Mouse (Mus musculus) hindbrain, embryonic 15.5 days (tissue): ENCODE results near the gene Ccdc150. TPM values are rescaled to one million over a fixed set of nuclear protein-coding genes. Genes with fewer than 3 reads are reported as not detected.

Experiments used
- ATAC-seq: fragments of 200-750 bp; cut with Nextera tagmentation; 2 replicates; pipeline ENCODE4 v1.8.0; 2017; ENCODE audit warnings: low read depth, moderate number of reproducible peaks, moderate TSS enrichment; ENCODE audit not compliant: low FRiP score
- H3K27ac ChIP-seq: fragments of 300-500 bp; sonication (generic); replicated peaks from 2 replicates; pipeline ENCODE4 v1.5.1; 2015; ENCODE audit warnings: mild to moderate bottlenecking, inconsistent platforms
- H3K27me3 ChIP-seq: fragments of 300-500 bp; sonication (generic); 2 replicates; pipeline ENCODE4 v1.6.1; 2015; ENCODE audit warnings: control low read depth, inconsistent platforms
- H3K36me3 ChIP-seq: fragments of 300-500 bp; sonication (generic); 2 replicates; pipeline ENCODE4 v1.6.1; 2015; ENCODE audit warnings: control low read depth, inconsistent platforms
- H3K4me1 ChIP-seq: fragments of 300-500 bp; sonication (generic); replicated peaks from 2 replicates; pipeline ENCODE4 v1.6.1; 2015; ENCODE audit warnings: control low read depth, inconsistent platforms
- H3K4me2 ChIP-seq: fragments of 300-500 bp; sonication (generic); 2 replicates; pipeline ENCODE4 v1.6.1; 2015; ENCODE audit warnings: moderate library complexity, mild to moderate bottlenecking, inconsistent platforms
- H3K4me3 ChIP-seq: fragments of 300-500 bp; sonication (generic); 2 replicates; pipeline ENCODE4 v1.5.1; 2015; ENCODE audit warnings: mild to moderate bottlenecking, inconsistent platforms
- H3K9ac ChIP-seq: fragments of 300-500 bp; sonication (generic); 2 replicates; pipeline ENCODE4 v1.6.1; 2015; ENCODE audit warnings: inconsistent platforms
- H3K9me3 ChIP-seq: fragments of 300-500 bp; sonication (generic); 2 replicates; pipeline ENCODE4 v1.6.1; 2016; ENCODE audit warnings: control low read depth, inconsistent platforms
- WGBS: fragments of 180-500 bp; shearing (Covaris S2); methylation state at CpG from one replicate; pipeline ENCODE4 v1.1.7; 2015; 5-methylcytosine and 5-hydroxymethylcytosine counted together
- polyA plus RNA-seq: library from polyadenylated mRNA; unstranded; fragments of >200 nt; fragmentation: Nextera tagmentation; extraction: Ambion mirVana; gene quantifications from 2 replicates; pipeline ENCODE4 v1.2.1, GENCODE M21; 2015

The Ccdc150 gene
- 0.17 and 0.37 TPM in 2 replicates for polyA plus RNA-seq

DNA sequence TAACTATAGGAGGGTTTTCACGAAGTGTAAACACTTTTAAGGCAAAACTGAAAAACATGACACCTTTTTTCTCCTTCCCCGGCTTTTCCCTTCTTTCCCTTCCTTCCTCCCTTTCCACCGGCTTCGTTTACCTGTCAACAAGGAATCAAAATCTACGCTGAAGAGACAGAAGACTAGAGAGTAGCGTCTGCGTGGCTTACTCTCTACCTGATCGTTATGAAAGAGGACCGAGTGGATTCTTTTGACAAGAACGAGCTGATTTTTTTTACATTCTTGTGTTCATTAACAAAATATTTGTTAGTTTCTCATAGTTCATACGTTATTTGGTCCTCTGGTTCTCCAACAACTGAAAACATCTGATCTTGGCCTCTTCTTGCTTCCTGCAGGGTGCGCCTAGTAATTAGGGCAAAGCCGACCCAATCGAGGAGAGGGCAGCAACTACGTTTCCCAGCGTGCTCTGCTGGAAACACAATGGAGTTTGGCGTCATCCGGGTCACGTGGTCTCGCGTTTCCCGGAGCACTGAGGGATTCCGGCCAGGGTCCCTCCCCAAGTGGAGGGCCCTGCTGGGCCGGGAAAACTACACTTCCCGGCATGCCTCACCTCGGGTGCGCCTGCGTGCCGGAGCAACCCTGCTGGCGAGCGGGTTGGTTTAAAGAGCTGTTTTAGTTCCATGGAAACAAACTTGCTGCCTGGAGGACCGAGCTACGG lies at the start of gene Ccdc150:
Ccdc150 (plus strand) TSS at position 526 of the 709 bp plus-strand sequence.
- Histone ChIP-seq H3K27me3 (no peaks in the 10 kb centered on the region), H3K36me3 (no peaks in the 10 kb centered on the region), H3K27ac (no peak within 1 kb of the TSS), H3K9me3 (no peaks in the 10 kb centered on the region), H3K4me2 (peak within 1 kb of the TSS; percentile 85), H3K4me3 (peak within 1 kb of the TSS; percentile 55), H3K4me1 (peaks cover 6% of the 10 kb centered on the region), H3K9ac (peak within 1 kb of the TSS; percentile 21; the same call in 1 of the 2 replicates)
- peak; percentile 100 for ATAC-seq
- 16% methylated on average over 33 of the region's 33 CpGs for WGBS

DNA sequence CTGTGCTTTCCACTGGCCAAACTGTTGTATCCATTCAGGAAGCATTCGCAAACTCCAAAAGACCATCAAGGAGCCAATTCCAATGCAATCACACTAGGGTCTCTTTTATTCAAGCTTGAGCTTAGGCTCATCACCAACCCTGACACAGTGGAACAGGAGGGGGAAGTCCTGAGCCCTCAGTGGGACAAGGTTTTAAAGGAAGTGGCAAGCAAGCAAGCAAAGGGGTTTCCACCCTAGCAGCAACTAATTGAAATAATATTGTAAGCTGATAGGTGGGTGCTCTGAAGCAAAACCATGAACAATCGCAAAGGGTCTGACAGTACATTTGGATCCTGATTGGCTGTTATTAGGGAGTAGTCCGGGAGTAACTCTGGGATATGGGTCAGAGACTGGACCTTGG lies 30.2 kb upstream of the Ccdc150 start:
- WGBS = 93% methylated on average over 3 of the region's 3 CpGs
- Histone ChIP-seq H3K4me1 (no peaks in the 10 kb centered on the region), H3K27me3 (no peaks in the 10 kb centered on the region), H3K9ac (no peak overlapping the region), H3K4me2 (no peak overlapping the region), H3K36me3 (no peaks in the 10 kb centered on the region), H3K9me3 (no peaks in the 10 kb centered on the region), H3K4me3 (no peak overlapping the region), H3K27ac (no peak overlapping the region)
- ATAC-seq = no peak

GRCm38 (mm10) chr1:54242722-54243121 lies 7.8 kb upstream of the Ccdc150 start:
- H3K4me3 ChIP-seq = no peak overlapping the region
- no peaks in the 10 kb centered on the region for H3K9me3 ChIP-seq
- H3K36me3 ChIP-seq = no peaks in the 10 kb centered on the region
- no peak overlapping the region for H3K27ac ChIP-seq
- WGBS = 93% methylated on average over 4 of the region's 4 CpGs
- no peaks in the 10 kb centered on the region for H3K27me3 ChIP-seq
- ATAC-seq = no peak
- no peak overlapping the region for H3K4me2 ChIP-seq
- no peak overlapping the region for H3K9ac ChIP-seq
- H3K4me1 ChIP-seq = no peaks in the 10 kb centered on the region

DNA sequence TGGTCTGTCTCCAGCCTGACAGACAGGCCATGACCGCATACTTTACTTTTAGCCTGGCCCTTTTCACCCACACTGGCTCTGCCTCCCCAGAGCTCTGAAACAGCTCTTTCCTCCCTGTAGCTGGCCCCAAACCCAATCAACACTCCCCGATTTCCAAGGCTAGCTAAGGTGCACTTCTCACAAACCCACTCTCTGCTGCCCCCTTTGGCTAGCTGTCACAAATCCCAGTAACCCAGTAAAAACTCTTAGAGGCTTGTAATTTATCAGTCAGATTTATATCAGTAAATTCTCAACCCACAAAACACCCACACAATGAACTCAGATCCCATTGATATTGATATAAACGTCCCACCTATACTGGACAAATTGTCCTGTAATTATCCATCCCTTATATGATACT lies 25.1 kb downstream of the Ccdc150 start:
- Histone ChIP-seq H3K27ac (no peak overlapping the region), H3K4me3 (no peak overlapping the region), H3K9me3 (no peaks in the 10 kb centered on the region), H3K4me2 (no peak overlapping the region), H3K36me3 (no peaks in the 10 kb centered on the region), H3K4me1 (no peaks in the 10 kb centered on the region), H3K27me3 (no peaks in the 10 kb centered on the region), H3K9ac (no peak overlapping the region)
- 58% methylated on average over 3 of the region's 3 CpGs for WGBS
- no peak for ATAC-seq

DNA sequence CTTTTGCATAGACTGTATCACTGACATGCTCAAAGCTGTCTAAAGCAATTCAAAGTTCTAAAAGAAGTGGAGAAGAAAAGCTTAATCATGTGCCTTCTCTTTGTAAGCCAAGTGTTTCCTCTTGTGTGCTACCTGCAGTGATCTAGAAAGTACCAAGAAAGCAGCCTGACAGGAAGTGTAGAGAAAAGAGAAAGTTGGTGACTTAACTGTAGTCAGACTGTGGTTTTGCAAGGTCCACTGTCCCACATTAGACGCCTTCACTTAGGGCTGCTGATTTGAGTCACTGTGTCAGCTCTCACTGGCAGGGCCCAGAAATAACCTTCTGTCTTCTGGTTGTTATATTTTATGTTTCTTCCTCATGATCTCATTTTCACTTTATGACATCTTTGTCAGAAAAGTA lies 29.1 kb downstream of the Ccdc150 start:
- no peak overlapping the region for H3K4me2 ChIP-seq
- H3K27me3 ChIP-seq = no peaks in the 10 kb centered on the region
- no peak overlapping the region for H3K27ac ChIP-seq
- H3K4me3 ChIP-seq = no peak overlapping the region
- no peaks in the 10 kb centered on the region for H3K36me3 ChIP-seq
- no peaks in the 10 kb centered on the region for H3K9me3 ChIP-seq
- no peak for ATAC-seq
- H3K4me1 ChIP-seq = no peaks in the 10 kb centered on the region
- WGBS = 97% methylated on average over 1 of the region's 1 CpGs
- H3K9ac ChIP-seq = no peak overlapping the region

- no peaks in the 10 kb centered on the region for H3K9me3 ChIP-seq
- no peak overlapping the region for H3K27ac ChIP-seq
- H3K4me1 ChIP-seq = no peaks in the 10 kb centered on the region
- WGBS = 84% methylated on average over 3 of the region's 3 CpGs
- no peaks in the 10 kb centered on the region for H3K27me3 ChIP-seq
- no peak for ATAC-seq
- H3K4me2 ChIP-seq = no peak overlapping the region
- H3K4me3 ChIP-seq = no peak overlapping the region
- H3K36me3 ChIP-seq = no peaks in the 10 kb centered on the region
- no peak overlapping the region for H3K9ac ChIP-seq
Measured at GRCm38 (mm10) chr1:54280651-54281050, 30.2 kb downstream of the Ccdc150 start.

- no peak overlapping the region for H3K4me2 ChIP-seq
- ATAC-seq = no peak
- no peaks in the 10 kb centered on the region for H3K4me1 ChIP-seq
- H3K27me3 ChIP-seq = no peaks in the 10 kb centered on the region
- H3K27ac ChIP-seq = no peak overlapping the region
- 68% methylated on average over 2 of the region's 2 CpGs for WGBS
- H3K9me3 ChIP-seq = no peaks in the 10 kb centered on the region
- no peaks in the 10 kb centered on the region for H3K36me3 ChIP-seq
- no peak overlapping the region for H3K4me3 ChIP-seq
- no peak overlapping the region for H3K9ac ChIP-seq
Measured at GRCm38 (mm10) chr1:54306404-54306803, 55.9 kb downstream of the Ccdc150 start.

GRCm38 (mm10) chr1:54326647-54327046 lies 76.2 kb downstream of the Ccdc150 start:
- Histone ChIP-seq H3K36me3 (no peaks in the 10 kb centered on the region), H3K27ac (no peak overlapping the region), H3K4me3 (no peak overlapping the region), H3K4me2 (no peak overlapping the region), H3K9me3 (no peaks in the 10 kb centered on the region), H3K4me1 (no peaks in the 10 kb centered on the region), H3K27me3 (no peaks in the 10 kb centered on the region), H3K9ac (no peak overlapping the region)
- no peak for ATAC-seq
- 93% methylated on average over 2 of the region's 2 CpGs for WGBS

DNA sequence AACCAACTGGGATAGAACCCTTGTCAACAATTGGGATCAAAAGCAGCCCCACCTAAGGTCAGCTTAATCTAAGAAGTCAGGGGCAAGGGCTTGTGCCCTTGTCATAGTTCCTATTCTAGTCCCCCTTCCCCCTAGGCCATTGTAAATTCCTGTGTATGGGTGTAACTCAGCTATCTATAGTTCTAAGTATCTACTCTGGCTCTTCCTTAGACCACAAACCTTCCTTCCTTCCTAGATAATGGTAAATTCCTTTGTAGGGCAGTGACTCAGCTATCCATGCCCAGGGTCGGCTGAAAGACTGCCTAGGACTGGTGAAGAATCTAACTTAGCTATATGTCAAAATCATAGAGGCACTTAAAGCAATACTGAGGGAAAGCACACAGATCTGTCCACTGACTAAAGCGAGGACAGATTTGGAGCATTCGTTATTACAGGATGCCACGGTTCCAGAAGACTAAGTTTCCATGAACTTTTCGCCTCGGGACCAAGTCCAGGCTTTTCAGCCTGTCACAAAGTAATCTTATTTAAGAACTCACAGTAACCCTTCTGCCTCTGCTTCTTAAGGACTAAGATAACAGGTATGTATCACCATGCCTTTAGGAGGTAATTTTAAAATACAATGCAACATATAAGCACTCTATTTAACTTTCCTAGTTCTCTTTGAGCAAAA lies 77.5 kb downstream of the Ccdc150 start:
- WGBS = 93% methylated on average over 6 of the region's 6 CpGs
- H3K36me3 ChIP-seq = no peaks in the 10 kb centered on the region
- H3K9ac ChIP-seq = no peak overlapping the region
- H3K27ac ChIP-seq = no peak overlapping the region
- H3K27me3 ChIP-seq = no peaks in the 10 kb centered on the region
- H3K4me2 ChIP-seq = no peak overlapping the region
- H3K4me1 ChIP-seq = no peaks in the 10 kb centered on the region
- H3K4me3 ChIP-seq = no peak overlapping the region
- H3K9me3 ChIP-seq = no peaks in the 10 kb centered on the region
- ATAC-seq = no peak

DNA sequence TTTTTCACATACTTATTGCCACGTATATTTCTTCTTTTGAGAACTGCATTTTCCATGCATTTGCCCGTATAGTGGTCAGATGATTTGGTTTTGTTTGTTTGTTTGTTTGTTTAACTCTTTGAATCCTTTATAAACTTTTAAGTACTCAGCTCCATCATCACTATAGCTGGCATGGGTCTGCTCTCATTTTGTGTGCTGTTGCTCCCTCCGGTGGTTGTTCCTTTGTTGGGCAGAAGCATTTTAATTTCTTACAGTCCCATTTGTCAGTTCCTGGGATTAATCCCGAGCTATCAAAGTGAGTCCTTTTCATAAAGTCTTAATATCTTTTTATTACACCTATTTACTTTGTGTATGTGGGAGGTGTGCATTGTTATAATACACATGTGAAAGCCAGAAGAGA lies 82.5 kb downstream of the Ccdc150 start:
- no peaks in the 10 kb centered on the region for H3K27me3 ChIP-seq
- no peak overlapping the region for H3K9ac ChIP-seq
- no peak overlapping the region for H3K4me3 ChIP-seq
- no peak for ATAC-seq
- 61% methylated on average over 4 of the region's 4 CpGs for WGBS
- no peaks in the 10 kb centered on the region for H3K4me1 ChIP-seq
- H3K36me3 ChIP-seq = no peaks in the 10 kb centered on the region
- no peak overlapping the region for H3K27ac ChIP-seq
- no peak overlapping the region for H3K4me2 ChIP-seq
- H3K9me3 ChIP-seq = no peaks in the 10 kb centered on the region

DNA sequence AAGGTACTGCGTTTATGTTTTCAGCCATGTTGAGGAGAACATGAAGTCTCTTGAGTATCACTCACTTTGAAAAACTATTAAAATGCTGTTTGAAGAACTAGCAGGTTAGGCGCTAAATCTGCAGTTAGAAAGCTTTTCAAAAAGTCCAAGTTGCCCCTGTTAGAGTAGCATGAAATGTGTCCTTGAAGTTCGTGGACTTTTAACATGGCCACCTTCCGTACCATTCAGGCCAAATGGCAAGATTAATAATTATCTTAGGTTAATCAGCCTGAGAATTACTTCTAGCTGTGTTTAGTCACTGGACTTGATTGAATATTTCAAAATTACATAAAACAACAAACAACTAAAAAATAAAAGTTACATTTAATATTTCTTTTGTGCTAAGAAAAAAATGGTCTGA lies 104.3 kb downstream of the Ccdc150 start:
- no peaks in the 10 kb centered on the region for H3K36me3 ChIP-seq
- H3K9me3 ChIP-seq = no peaks in the 10 kb centered on the region
- 95% methylated on average over 4 of the region's 4 CpGs for WGBS
- no peak overlapping the region for H3K27ac ChIP-seq
- H3K9ac ChIP-seq = no peak overlapping the region
- no peaks in the 10 kb centered on the region for H3K4me1 ChIP-seq
- H3K4me2 ChIP-seq = no peak overlapping the region
- no peaks in the 10 kb centered on the region for H3K27me3 ChIP-seq
- no peak overlapping the region for H3K4me3 ChIP-seq
- ATAC-seq = no peak

DNA sequence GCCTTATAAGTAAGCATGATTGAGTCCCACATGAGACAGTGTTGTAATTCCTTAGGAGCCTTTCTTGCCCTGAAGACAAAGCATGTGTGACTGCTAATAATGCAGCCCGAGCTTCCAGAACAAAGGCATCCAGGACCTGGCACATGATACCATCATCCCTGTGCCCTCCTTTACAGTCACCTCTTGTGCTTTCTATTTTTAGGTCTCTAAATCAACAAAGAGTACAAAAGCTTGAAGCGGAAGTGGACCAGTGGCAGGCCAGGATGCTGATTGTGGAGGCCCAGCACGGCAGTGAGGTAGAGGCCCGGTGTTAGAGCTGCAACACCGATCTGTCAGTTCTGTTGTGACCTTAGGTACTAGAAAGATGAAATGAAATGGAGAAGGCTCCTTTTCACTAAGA lies 105.0 kb downstream of the Ccdc150 start:
- Histone ChIP-seq H3K4me3 (no peak overlapping the region), H3K9me3 (no peaks in the 10 kb centered on the region), H3K27me3 (no peaks in the 10 kb centered on the region), H3K4me1 (no peaks in the 10 kb centered on the region), H3K27ac (no peak overlapping the region), H3K36me3 (no peaks in the 10 kb centered on the region), H3K9ac (no peak overlapping the region), H3K4me2 (no peak overlapping the region)
- 83% methylated on average over 5 of the region's 5 CpGs for WGBS
- ATAC-seq = no peak
